Mouse (Mus musculus): ENCODE results near the gene Srpk1.

GRCm38 (mm10) chr17:28593965-28594364 is 28.5 kb downstream of the Srpk1 start:
- no peak for TF ChIP-seq CTCF (IDR thresholded peaks at IDR 0.05; ENCODE audit: control insufficient read depth, insufficient read depth, insufficient replicate concordance, low read depth, low read length)
- no peak; the same call in 1 of the 2 replicates for TF ChIP-seq POLR2A (IDR thresholded peaks at IDR 0.05; ENCODE audit: control insufficient read depth, low read depth, low read length)

Data from testis, adult 2 months (tissue).